In genomic region chr8:69584611-69585202, GRCm38 (mm10) we compare ENCODE assay signal across 8 mouse cellular contexts. TPM values are rescaled to one million over a fixed set of nuclear protein-coding genes. Genes with fewer than 3 reads are reported as not detected.
A peak's percentile ranks its signal among the peaks of the same experiment; 100 is the strongest.
DNase-seq lines count a peak whose midpoint lies in the region; ATAC-seq and TF ChIP-seq lines count a peak whose summit lies in the region.

No protein-coding gene starts in this region.

- peak overlapping the region; percentile 57 for H3K9ac ChIP-seq in hindbrain, postnatal 0 days (replicated peaks; ENCODE audit: low read length)

- no peak for TF ChIP-seq POLR2A in small intestine, adult 2 months (IDR thresholded peaks at IDR 0.05; ENCODE audit: low read depth, low read length)

- no peaks in the 10 kb centered on the region for H3K9me3 ChIP-seq in erythroblast, embryonic 14.5 days (ENCODE audit: control insufficient read depth, low read length)
- no peaks in the 10 kb centered on the region for H3K9me3 ChIP-seq in hindbrain, postnatal 0 days (ENCODE audit: low read length)

- H3K36me3 ChIP-seq in erythroblast, embryonic 14.5 days (ENCODE audit: control insufficient read depth) = no peaks in the 10 kb centered on the region
- no peaks in the 10 kb centered on the region for H3K36me3 ChIP-seq in hindbrain, postnatal 0 days (ENCODE audit: insufficient read depth, low read length)
- H3K36me3 ChIP-seq in small intestine, adult 2 months (ENCODE audit: control insufficient read depth, insufficient read depth, low read length) = no peaks in the 10 kb centered on the region

- no peaks in the 10 kb centered on the region for H3K4me1 ChIP-seq in erythroblast, embryonic 14.5 days (ENCODE audit: control insufficient read depth)
- no peaks in the 10 kb centered on the region for H3K4me1 ChIP-seq in hindbrain, postnatal 0 days (ENCODE audit: insufficient read depth, low read length)
- H3K4me1 ChIP-seq in small intestine, adult 2 months (ENCODE audit: control insufficient read depth, insufficient read depth, insufficient read length, low read length) = peaks cover 2% of the 10 kb centered on the region; the same call in 1 of the 2 replicates

- H3K27me3 ChIP-seq in erythroblast, embryonic 14.5 days (ENCODE audit: control insufficient read depth) = peaks cover 10% of the 10 kb centered on the region
- no peaks in the 10 kb centered on the region for H3K27me3 ChIP-seq in hindbrain, postnatal 0 days (ENCODE audit: insufficient read depth, low read length)
- 0 out of 2 replicates have a peak, but pooled peaks cover 6% of the 10 kb centered on the region for H3K27me3 ChIP-seq in small intestine, adult 2 months (ENCODE audit: control insufficient read depth, insufficient read depth, low read length)

- intact Hi-C loops in left cerebral cortex, postnatal 36 days (cut with DNase I) = no loop called here

- WGBS in hindbrain, postnatal 0 days = 3% methylated on average over 54 of the region's 54 CpGs
- 2% methylated on average over 54 of the region's 54 CpGs for WGBS in small intestine, adult 2 months

- H3K27ac ChIP-seq in hindbrain, postnatal 0 days = peak overlapping the region; percentile 60; the same call in 1 of the 2 replicates
- no peak overlapping the region for H3K27ac ChIP-seq in small intestine, adult 2 months (ENCODE audit: insufficient read depth, low read depth, low read length)

- H3K4me2 ChIP-seq in hindbrain, postnatal 0 days (ENCODE audit: low read depth, low read length) = peak overlapping the region; percentile 68

- ATAC-seq in erythroblast, adult 5-6 weeks (replicated peaks; ENCODE audit: low FRiP score, poor library complexity, severe bottlenecking) = no peak
- ATAC-seq in hindbrain, postnatal 0 days = peak; percentile 75
- ATAC-seq in megakaryocyte progenitor cell, adult 5-6 weeks (replicated peaks; ENCODE audit: poor library complexity) = peak; percentile 20; the same call in 1 of the 2 replicates

- TF ChIP-seq CTCF in hindbrain, postnatal 0 days (IDR thresholded peaks at IDR 0.05; ENCODE audit: low read depth) = 0 out of 2 replicates have a peak, but pooled peaks have one; percentile 4
- no peak for TF ChIP-seq CTCF in small intestine, adult 2 months (IDR thresholded peaks at IDR 0.05; ENCODE audit: extremely low read depth, insufficient read length, insufficient replicate concordance, low read depth, low read length)

- DNase-seq in cerebellum, adult 8-10 months = peak; percentile 52
- peak; percentile 37 for DNase-seq in forelimb bud, embryonic 11.5 days (ENCODE audit: low read depth, low spot score)
- peak; percentile 46 for DNase-seq in hindbrain, postnatal 0 days (ENCODE audit: low spot score)
- DNase-seq in left cerebral cortex, postnatal 36 days (ENCODE audit: low spot score in 2 of 2) = peak; percentile 51 to 59

- peak overlapping the region; percentile 44 for H3K4me3 ChIP-seq in erythroblast, embryonic 14.5 days (replicated peaks)
- peak overlapping the region; percentile 45 for H3K4me3 ChIP-seq in hindbrain, postnatal 0 days (ENCODE audit: low read length)
- peak overlapping the region; percentile 60 for H3K4me3 ChIP-seq in small intestine, adult 2 months (ENCODE audit: low read depth, low read length)

RNA-seq across cellular contexts. Expression of gene Zfp868, which starts 40.6 kb away (rescaled TPM):
- 0.11 and 0.16 TPM in 2 replicates for polyA plus RNA-seq in erythroblast, embryonic 14.5 days (2012)
- total RNA-seq in erythroblast, adult 5-6 weeks (2015; ENCODE audit: low replicate concordance) = 9.4 and 19.4 TPM in 2 replicates
- total RNA-seq in erythroblast, adult 5-6 weeks (2017; ENCODE audit: low replicate concordance) = 9.4 and 9.9 TPM in 2 replicates
- 23.1 and 23.9 TPM in 2 replicates for total RNA-seq in hindbrain, postnatal 0 days (2014; rRNA removed)
- 21.7 and 23.4 TPM in 2 replicates for polyA plus RNA-seq in hindbrain, postnatal 0 days (2015; fragmentation: Nextera tagmentation; extraction: Ambion mirVana)
- 10 to 100 TPM; 15.4 to 20.0 TPM for total RNA-seq in left cerebral cortex, postnatal 36 days (2021)
- total RNA-seq in megakaryocyte progenitor cell, adult 5-6 weeks (2015) = 26.2 and 28.0 TPM in 2 replicates
- 12.4 and 15.5 TPM in 2 replicates for total RNA-seq in megakaryocyte progenitor cell, adult 5-6 weeks (2017)
- polyA plus RNA-seq in small intestine, adult 2 months (2012; rRNA removed) = 1.4 and 3.4 TPM in 2 replicates
